Comparison of ENCODE assay signal across 8 mouse cellular contexts in the genomic region with DNA sequence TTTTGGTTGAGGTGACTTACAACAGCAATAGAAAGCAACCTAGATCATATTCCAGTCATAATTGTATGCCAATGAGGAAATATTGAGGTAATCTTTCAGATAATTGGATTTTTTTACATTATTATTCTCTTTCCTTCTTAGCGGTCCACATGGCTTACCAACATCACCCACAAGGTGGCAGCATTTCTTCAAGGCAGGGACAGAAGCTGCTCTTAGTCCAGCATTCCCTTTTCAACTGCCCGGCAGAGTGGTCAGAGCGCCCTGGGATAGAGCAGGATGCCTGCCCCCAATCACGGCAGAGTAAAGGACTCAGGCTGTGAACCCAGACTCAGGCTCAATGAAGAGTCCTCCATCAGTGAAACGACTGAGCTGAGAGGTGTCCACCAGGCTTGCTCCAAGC. TPM values are rescaled to one million over a fixed set of nuclear protein-coding genes. Genes with fewer than 3 reads are reported as not detected.
DNase-seq lines count a peak whose midpoint lies in the region; ATAC-seq and TF ChIP-seq lines count a peak whose summit lies in the region.

No protein-coding gene starts in this region.

- peak; percentile 53 for DNase-seq in ovary, postnatal 10 days (ENCODE audit: low spot score)
- no peak for DNase-seq in ovary, adult 18-20 months (ENCODE audit: low spot score)
- peak; percentile 88 for DNase-seq in embryonic facial prominence, embryonic 11.5 days (ENCODE audit: low spot score)
- peak; percentile 65 for DNase-seq in kidney, adult 2 months
- peak; percentile 60 for DNase-seq in limb, embryonic 14.5 days (ENCODE audit: low spot score)

- TF ChIP-seq CTCF in bone marrow, adult 2 months (IDR thresholded peaks at IDR 0.05; ENCODE audit: control insufficient read depth, insufficient read depth, low read length) = peak; percentile 56
- TF ChIP-seq CTCF in kidney, adult 2 months (conservative IDR thresholded peaks at IDR 0.05; ENCODE audit: insufficient read depth, insufficient read length, low read depth, low read length) = peak; percentile 85
- 0 out of 2 replicates have a peak, but pooled peaks have one; percentile 13 for TF ChIP-seq CTCF in olfactory bulb, adult 2 months (IDR thresholded peaks at IDR 0.05; ENCODE audit: insufficient read depth, low read depth, low read length)

- ATAC-seq in embryonic facial prominence, embryonic 11.5 days (replicated peaks; ENCODE audit: insufficient number of reproducible peaks, low FRiP score, low TSS enrichment, low read depth) = 0 out of 2 replicates have a peak, but pooled peaks have one; percentile 20
- no peak for ATAC-seq in limb, embryonic 14.5 days (ENCODE audit: low FRiP score, low read depth)
- ATAC-seq in activated CD4-positive, CD25-positive, alpha-beta regulatory T cell, adult 4 months = no peak

- H3K27me3 ChIP-seq in embryonic facial prominence, embryonic 11.5 days (ENCODE audit: control insufficient read depth, insufficient read depth, low read length) = peaks cover 2% of the 10 kb centered on the region; the same call in 1 of the 2 replicates
- no peaks in the 10 kb centered on the region for H3K27me3 ChIP-seq in kidney, adult 2 months (replicated peaks; ENCODE audit: control insufficient read depth, insufficient read depth, low read length)
- H3K27me3 ChIP-seq in limb, embryonic 14.5 days (ENCODE audit: control insufficient read depth, insufficient read depth, low read length) = peaks cover 16% of the 10 kb centered on the region; the same call in 1 of the 2 replicates

- no peaks in the 10 kb centered on the region for H3K36me3 ChIP-seq in embryonic facial prominence, embryonic 11.5 days (replicated peaks; ENCODE audit: control insufficient read depth, insufficient read depth, low read depth, low read length)
- H3K36me3 ChIP-seq in kidney, adult 2 months (ENCODE audit: control insufficient read depth, insufficient read depth, low read length) = no peaks in the 10 kb centered on the region
- H3K36me3 ChIP-seq in limb, embryonic 14.5 days (ENCODE audit: control insufficient read depth, insufficient read depth, low read length) = no peaks in the 10 kb centered on the region

- no peak overlapping the region for H3K9ac ChIP-seq in embryonic facial prominence, embryonic 11.5 days (replicated peaks; ENCODE audit: low read length)
- H3K9ac ChIP-seq in limb, embryonic 14.5 days (ENCODE audit: low read depth, low read length, severe bottlenecking) = no peak overlapping the region

- no peaks in the 10 kb centered on the region for H3K4me1 ChIP-seq in bone marrow, adult 2 months (ENCODE audit: control insufficient read depth, insufficient read depth, low read length)
- H3K4me1 ChIP-seq in embryonic facial prominence, embryonic 11.5 days (ENCODE audit: control insufficient read depth, insufficient read depth, low read length) = no peaks in the 10 kb centered on the region; the same call in none of the 2 replicates
- no peaks in the 10 kb centered on the region for H3K4me1 ChIP-seq in kidney, adult 2 months (ENCODE audit: control insufficient read depth, insufficient read depth, low read length)
- H3K4me1 ChIP-seq in limb, embryonic 14.5 days (ENCODE audit: control insufficient read depth, insufficient read depth, low read length) = peaks cover 16% of the 10 kb centered on the region
- peaks cover 13% of the 10 kb centered on the region for H3K4me1 ChIP-seq in olfactory bulb, adult 2 months (ENCODE audit: control insufficient read depth, insufficient read depth, low read length)

- WGBS in bone marrow, adult 2 months = 3% methylated on average over 5 of the region's 5 CpGs
- 1% methylated on average over 5 of the region's 5 CpGs for WGBS in embryonic facial prominence, embryonic 11.5 days
- WGBS in kidney, adult 2 months = 1% methylated on average over 5 of the region's 5 CpGs
- WGBS in limb, embryonic 14.5 days = 4% methylated on average over 5 of the region's 5 CpGs
- WGBS in olfactory bulb, adult 2 months = 4% methylated on average over 5 of the region's 5 CpGs

- no peak overlapping the region for H3K27ac ChIP-seq in bone marrow, adult 2 months (ENCODE audit: control insufficient read depth, insufficient read depth, low read depth, low read length, poor library complexity)
- H3K27ac ChIP-seq in embryonic facial prominence, embryonic 11.5 days (replicated peaks; ENCODE audit: low read depth, low read length) = no peak overlapping the region
- no peak overlapping the region for H3K27ac ChIP-seq in kidney, adult 2 months (ENCODE audit: insufficient read depth, low read depth, low read length)
- no peak overlapping the region for H3K27ac ChIP-seq in limb, embryonic 14.5 days (replicated peaks; ENCODE audit: low read depth, low read length)
- no peak overlapping the region for H3K27ac ChIP-seq in olfactory bulb, adult 2 months (ENCODE audit: insufficient read depth, low read depth, low read length)

- no peak overlapping the region for H3K4me3 ChIP-seq in bone marrow, adult 2 months (replicated peaks; ENCODE audit: control insufficient read depth, low read depth, low read length)
- no peak overlapping the region for H3K4me3 ChIP-seq in embryonic facial prominence, embryonic 11.5 days (ENCODE audit: low read depth, low read length)
- H3K4me3 ChIP-seq in kidney, adult 2 months (ENCODE audit: insufficient read depth, low read depth, low read length) = no peak overlapping the region
- no peak overlapping the region for H3K4me3 ChIP-seq in limb, embryonic 14.5 days (replicated peaks; ENCODE audit: low read length)
- no peak overlapping the region for H3K4me3 ChIP-seq in olfactory bulb, adult 2 months (ENCODE audit: insufficient read depth, low read depth, low read length)

- no peak overlapping the region for H3K4me2 ChIP-seq in embryonic facial prominence, embryonic 11.5 days (ENCODE audit: low read depth, low read length)
- no peak overlapping the region for H3K4me2 ChIP-seq in limb, embryonic 14.5 days (replicated peaks; ENCODE audit: low read depth, low read length, severe bottlenecking)

- no peak for TF ChIP-seq POLR2A in bone marrow, adult 2 months (IDR thresholded peaks at IDR 0.05; ENCODE audit: borderline replicate concordance, control insufficient read depth, low read depth, low read length)
- TF ChIP-seq POLR2A in kidney, adult 2 months (IDR thresholded peaks at IDR 0.05; ENCODE audit: low read depth, low read length) = no peak
- no peak for TF ChIP-seq POLR2A in limb, embryonic 14.5 days (IDR thresholded peaks at IDR 0.05; ENCODE audit: borderline replicate concordance, extremely low read depth, insufficient read depth, insufficient read length)
- no peak for TF ChIP-seq POLR2A in olfactory bulb, adult 2 months (IDR thresholded peaks at IDR 0.05; ENCODE audit: insufficient read depth, low read depth, low read length)

- no peaks in the 10 kb centered on the region for H3K9me3 ChIP-seq in embryonic facial prominence, embryonic 11.5 days (replicated peaks; ENCODE audit: control insufficient read depth, low read length)
- no peaks in the 10 kb centered on the region for H3K9me3 ChIP-seq in limb, embryonic 14.5 days (ENCODE audit: control insufficient read depth, low read length)

RNA-seq across cellular contexts. Expression of a gene that starts 1.8 kb away (rescaled TPM):
- not detected in 2 replicates for polyA plus RNA-seq in bone marrow, adult 2 months (2011; ENCODE audit: insufficient read depth, insufficient read length, low replicate concordance, missing spikeins)
- 3.6 and 6.0 TPM in 2 replicates for polyA plus RNA-seq in embryonic facial prominence, embryonic 11.5 days (2014; fragmentation: Nextera tagmentation; extraction: Ambion mirVana)
- polyA plus RNA-seq in kidney, adult 2 months (2012; rRNA removed) = 1.4 and 3.0 TPM in 2 replicates
- 9.9 and 10.1 TPM in 2 replicates for polyA plus RNA-seq in limb, embryonic 14.5 days (2012; rRNA removed)
- 5.6 and 7.8 TPM in 2 replicates for polyA plus RNA-seq in limb, embryonic 14.5 days (2014; fragmentation: Nextera tagmentation; extraction: Ambion mirVana)
- polyA plus RNA-seq in olfactory bulb, adult 2 months (2012; ENCODE audit: insufficient read depth, insufficient read length, low replicate concordance, missing spikeins) = not detected in 2 replicates
- polyA plus RNA-seq in activated CD4-positive, CD25-positive, alpha-beta regulatory T cell, adult 4 months (2017; shearing (Covaris generic)) = not detected

RNA-seq across cellular contexts. Expression of a gene that starts 51.1 kb away (rescaled TPM):
- 2.4 and 3.0 TPM in 2 replicates for polyA plus RNA-seq in bone marrow, adult 2 months (2011; ENCODE audit: insufficient read depth, insufficient read length, low replicate concordance, missing spikeins)
- polyA plus RNA-seq in embryonic facial prominence, embryonic 11.5 days (2014; fragmentation: Nextera tagmentation; extraction: Ambion mirVana) = 6.9 and 7.9 TPM in 2 replicates
- polyA plus RNA-seq in kidney, adult 2 months (2012; rRNA removed) = 4.4 and 4.5 TPM in 2 replicates
- 7.5 and 8.3 TPM in 2 replicates for polyA plus RNA-seq in limb, embryonic 14.5 days (2012; rRNA removed)
- 7.6 and 8.5 TPM in 2 replicates for polyA plus RNA-seq in limb, embryonic 14.5 days (2014; fragmentation: Nextera tagmentation; extraction: Ambion mirVana)
- not detected in 2 replicates for polyA plus RNA-seq in olfactory bulb, adult 2 months (2012; ENCODE audit: insufficient read depth, insufficient read length, low replicate concordance, missing spikeins)
- polyA plus RNA-seq in activated CD4-positive, CD25-positive, alpha-beta regulatory T cell, adult 4 months (2017; shearing (Covaris generic)) = 1 to 10 TPM; 1.5 to 2.3 TPM

RNA-seq across cellular contexts. Expression of a gene that starts 59.1 kb away (rescaled TPM):
- polyA plus RNA-seq in bone marrow, adult 2 months (2011; ENCODE audit: insufficient read depth, insufficient read length, low replicate concordance, missing spikeins) = 16.7 and 35.8 TPM in 2 replicates
- 10.5 and 10.9 TPM in 2 replicates for polyA plus RNA-seq in embryonic facial prominence, embryonic 11.5 days (2014; fragmentation: Nextera tagmentation; extraction: Ambion mirVana)
- 77.9 and 83.6 TPM in 2 replicates for polyA plus RNA-seq in kidney, adult 2 months (2012; rRNA removed)
- polyA plus RNA-seq in limb, embryonic 14.5 days (2012; rRNA removed) = 31.1 and 31.3 TPM in 2 replicates
- polyA plus RNA-seq in limb, embryonic 14.5 days (2014; fragmentation: Nextera tagmentation; extraction: Ambion mirVana) = 14.2 and 15.0 TPM in 2 replicates
- not detected in 2 replicates for polyA plus RNA-seq in olfactory bulb, adult 2 months (2012; ENCODE audit: insufficient read depth, insufficient read length, low replicate concordance, missing spikeins)
- polyA plus RNA-seq in activated CD4-positive, CD25-positive, alpha-beta regulatory T cell, adult 4 months (2017; shearing (Covaris generic)) = 10 to 100 TPM; 21.5 to 26.4 TPM

Comparison
In these comparisons a context has a peak if more than half of its experiments do, and no peak if none do; other contexts are left out.
1. CTCF ChIP-seq: peak in every context shown above with its lines; median percentile 85 in kidney, adult 2 months; 56 in bone marrow, adult 2 months; 13 in olfactory bulb, adult 2 months.